Mouse (Mus musculus): ENCODE results near the gene Map3k13. TPM values are rescaled to one million over a fixed set of nuclear protein-coding genes. Genes with fewer than 3 reads are reported as not detected.
"Not testable (repeated sequence)": the region's sequence is repeated elsewhere in the genome, so short reads cannot be mapped to it uniquely, and the experiment has no call there.

Map3k13 gene
- polyA plus RNA-seq, 1 experiment from 2014 or later: 5.7 TPM

DNA sequence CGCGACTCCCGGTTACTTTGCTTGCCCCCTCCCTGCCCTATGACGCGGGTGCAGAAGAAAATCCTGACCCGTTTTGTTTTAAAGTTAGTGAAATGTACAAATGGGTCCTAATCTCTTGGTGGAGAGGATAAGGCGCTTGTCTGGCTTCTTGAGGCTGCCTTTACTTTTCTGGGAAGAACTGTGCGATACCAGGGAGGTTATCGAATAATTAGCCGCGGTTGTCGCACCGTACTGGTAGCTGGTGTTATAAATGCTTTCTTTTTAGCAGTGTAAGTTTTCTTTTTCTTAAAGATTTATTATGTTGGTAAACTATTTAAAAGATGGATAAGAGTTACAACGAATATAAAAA, 525 bp downstream of the Map3k13 start:
- peak; percentile 4; the same call in 1 of the 2 replicates for ATAC-seq
- no peaks in the 10 kb centered on the region for H3K27me3 ChIP-seq (replicated peaks; ENCODE audit: control insufficient read depth, insufficient read depth, low read length)
- under 1% methylated on average over 14 of the region's 14 CpGs for WGBS
- H3K4me3 ChIP-seq (replicated peaks; ENCODE audit: low read length): peak overlapping the region; percentile 96
- H3K36me3 ChIP-seq (ENCODE audit: control insufficient read depth, insufficient read depth): 0 out of 2 replicates have a peak, but pooled peaks cover 5% of the 10 kb centered on the region
- peaks cover 8% of the 10 kb centered on the region for H3K4me1 ChIP-seq (replicated peaks; ENCODE audit: control insufficient read depth, insufficient read depth, low read length)
- no peaks in the 10 kb centered on the region for H3K9me3 ChIP-seq (ENCODE audit: control insufficient read depth, low read length)
- peak overlapping the region; percentile 90 for H3K9ac ChIP-seq (replicated peaks; ENCODE audit: low read depth, low read length)
- H3K27ac ChIP-seq (ENCODE audit: low read length): peak overlapping the region; percentile 86
- peak overlapping the region; percentile 81 for H3K4me2 ChIP-seq (ENCODE audit: low read length)

DNA sequence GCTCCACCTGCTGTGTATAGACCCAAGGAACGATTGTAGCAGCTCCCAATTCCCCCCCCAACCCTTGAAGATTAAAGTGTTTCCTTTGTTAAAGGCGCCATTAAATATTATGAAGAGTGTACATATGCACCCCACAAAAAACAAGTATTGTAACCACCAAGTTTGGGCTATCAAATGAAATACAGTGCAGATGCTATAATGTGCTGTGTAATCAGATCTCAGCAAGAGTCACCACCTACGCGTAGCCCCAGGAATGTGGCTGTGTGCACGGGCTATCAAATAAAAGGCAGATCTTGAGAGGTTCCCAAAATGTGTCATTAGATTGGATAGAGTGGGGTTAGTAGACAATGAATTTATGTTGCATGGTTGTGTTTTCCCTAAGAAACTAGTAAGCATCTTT, 925 bp downstream of the Map3k13 start:
- Histone ChIP-seq H3K4me3 (replicated peaks; ENCODE audit: low read length) (peak overlapping the region; percentile 96), H3K9me3 (ENCODE audit: control insufficient read depth, low read length) (no peaks in the 10 kb centered on the region), H3K36me3 (ENCODE audit: control insufficient read depth, insufficient read depth) (0 out of 2 replicates have a peak, but pooled peaks cover 5% of the 10 kb centered on the region), H3K27me3 (replicated peaks; ENCODE audit: control insufficient read depth, insufficient read depth, low read length) (no peaks in the 10 kb centered on the region), H3K4me1 (replicated peaks; ENCODE audit: control insufficient read depth, insufficient read depth, low read length) (peaks cover 8% of the 10 kb centered on the region), H3K4me2 (ENCODE audit: low read length) (peak overlapping the region; percentile 81), H3K27ac (ENCODE audit: low read length) (no peak overlapping the region), H3K9ac (replicated peaks; ENCODE audit: low read depth, low read length) (peak overlapping the region; percentile 90)
- WGBS: 11% methylated on average over 5 of the region's 5 CpGs
- ATAC-seq: no peak

- H3K4me1 ChIP-seq (replicated peaks; ENCODE audit: control insufficient read depth, insufficient read depth, low read length): no peaks in the 10 kb centered on the region
Observed at GRCm38 (mm10) chr16:21804258-21804657, 10.1 kb downstream of the Map3k13 start.

GRCm38 (mm10) chr16:21806892-21807291, 12.7 kb downstream of the Map3k13 start:
- Histone ChIP-seq H3K4me2 (ENCODE audit: low read length) (no peak overlapping the region), H3K9me3 (ENCODE audit: control insufficient read depth, low read length) (no peaks in the 10 kb centered on the region), H3K4me3 (replicated peaks; ENCODE audit: low read length) (no peak overlapping the region), H3K4me1 (replicated peaks; ENCODE audit: control insufficient read depth, insufficient read depth, low read length) (no peaks in the 10 kb centered on the region), H3K9ac (replicated peaks; ENCODE audit: low read depth, low read length) (no peak overlapping the region), H3K27me3 (replicated peaks; ENCODE audit: control insufficient read depth, insufficient read depth, low read length) (no peaks in the 10 kb centered on the region), H3K27ac (ENCODE audit: low read length) (no peak overlapping the region), H3K36me3 (ENCODE audit: control insufficient read depth, insufficient read depth) (peaks cover 10% of the 10 kb centered on the region)
- 100% methylated on average over 1 of the region's 1 CpGs for WGBS
- ATAC-seq: no peak

More at GRCm38 (mm10) chr16:21804258-21804657, 10.1 kb downstream of the Map3k13 start:
- WGBS: 36% methylated on average over 1 of the region's 1 CpGs
- no peaks in the 10 kb centered on the region for H3K27me3 ChIP-seq (replicated peaks; ENCODE audit: control insufficient read depth, insufficient read depth, low read length)
- H3K9ac ChIP-seq (replicated peaks; ENCODE audit: low read depth, low read length): no peak overlapping the region
- no peak overlapping the region for H3K4me3 ChIP-seq (replicated peaks; ENCODE audit: low read length)
- ATAC-seq: peak; percentile 31; the same call in 1 of the 2 replicates
- H3K36me3 ChIP-seq (ENCODE audit: control insufficient read depth, insufficient read depth): peaks cover 14% of the 10 kb centered on the region
- H3K27ac ChIP-seq (ENCODE audit: low read length): no peak overlapping the region
- H3K4me2 ChIP-seq (ENCODE audit: low read length): no peak overlapping the region
- H3K9me3 ChIP-seq (ENCODE audit: control insufficient read depth, low read length): no peaks in the 10 kb centered on the region

DNA sequence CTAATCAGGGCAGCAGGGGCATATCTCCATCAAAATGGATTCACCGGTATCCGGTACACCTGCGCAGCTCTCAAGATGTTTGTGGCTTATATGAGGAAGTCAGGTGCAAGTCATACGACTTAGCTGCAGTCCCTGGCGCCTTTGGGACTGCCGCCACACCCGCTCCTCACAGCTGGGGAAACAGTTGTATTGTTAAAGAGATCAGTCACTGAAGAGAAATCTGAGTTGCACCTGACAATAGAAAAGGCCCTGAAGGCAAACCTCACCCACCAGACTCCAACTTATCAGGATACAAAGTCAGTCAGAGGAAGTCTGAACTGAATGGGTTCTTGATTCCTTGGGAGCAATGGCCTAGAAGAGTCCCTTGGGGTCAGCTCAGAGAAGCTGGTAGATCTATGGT, 13.6 kb downstream of the Map3k13 start:
- not testable (repeated sequence) for H3K36me3 ChIP-seq (ENCODE audit: control insufficient read depth, insufficient read depth); H3K4me1 ChIP-seq (replicated peaks; ENCODE audit: control insufficient read depth, insufficient read depth, low read length); H3K9me3 ChIP-seq (ENCODE audit: control insufficient read depth, low read length); H3K4me3 ChIP-seq (replicated peaks; ENCODE audit: low read length); H3K4me2 ChIP-seq (ENCODE audit: low read length); ATAC-seq; H3K9ac ChIP-seq (replicated peaks; ENCODE audit: low read depth, low read length); H3K27ac ChIP-seq (ENCODE audit: low read length); H3K27me3 ChIP-seq (replicated peaks; ENCODE audit: control insufficient read depth, insufficient read depth, low read length)
- WGBS: 90% methylated on average over 7 of the region's 7 CpGs

- 73% methylated on average over 6 of the region's 6 CpGs for WGBS
- ATAC-seq: no peak
- Histone ChIP-seq H3K4me3 (replicated peaks; ENCODE audit: low read length) (no peak overlapping the region), H3K9me3 (ENCODE audit: control insufficient read depth, low read length) (no peaks in the 10 kb centered on the region), H3K9ac (replicated peaks; ENCODE audit: low read depth, low read length) (no peak overlapping the region), H3K36me3 (ENCODE audit: control insufficient read depth, insufficient read depth) (peaks cover 4% of the 10 kb centered on the region), H3K4me2 (ENCODE audit: low read length) (no peak overlapping the region), H3K4me1 (replicated peaks; ENCODE audit: control insufficient read depth, insufficient read depth, low read length) (no peaks in the 10 kb centered on the region; the same call in 1 of the 2 replicates), H3K27me3 (replicated peaks; ENCODE audit: control insufficient read depth, insufficient read depth, low read length) (no peaks in the 10 kb centered on the region), H3K27ac (ENCODE audit: low read length) (no peak overlapping the region)
Observed at GRCm38 (mm10) chr16:21813164-21813834, 19.2 kb downstream of the Map3k13 start.

DNA sequence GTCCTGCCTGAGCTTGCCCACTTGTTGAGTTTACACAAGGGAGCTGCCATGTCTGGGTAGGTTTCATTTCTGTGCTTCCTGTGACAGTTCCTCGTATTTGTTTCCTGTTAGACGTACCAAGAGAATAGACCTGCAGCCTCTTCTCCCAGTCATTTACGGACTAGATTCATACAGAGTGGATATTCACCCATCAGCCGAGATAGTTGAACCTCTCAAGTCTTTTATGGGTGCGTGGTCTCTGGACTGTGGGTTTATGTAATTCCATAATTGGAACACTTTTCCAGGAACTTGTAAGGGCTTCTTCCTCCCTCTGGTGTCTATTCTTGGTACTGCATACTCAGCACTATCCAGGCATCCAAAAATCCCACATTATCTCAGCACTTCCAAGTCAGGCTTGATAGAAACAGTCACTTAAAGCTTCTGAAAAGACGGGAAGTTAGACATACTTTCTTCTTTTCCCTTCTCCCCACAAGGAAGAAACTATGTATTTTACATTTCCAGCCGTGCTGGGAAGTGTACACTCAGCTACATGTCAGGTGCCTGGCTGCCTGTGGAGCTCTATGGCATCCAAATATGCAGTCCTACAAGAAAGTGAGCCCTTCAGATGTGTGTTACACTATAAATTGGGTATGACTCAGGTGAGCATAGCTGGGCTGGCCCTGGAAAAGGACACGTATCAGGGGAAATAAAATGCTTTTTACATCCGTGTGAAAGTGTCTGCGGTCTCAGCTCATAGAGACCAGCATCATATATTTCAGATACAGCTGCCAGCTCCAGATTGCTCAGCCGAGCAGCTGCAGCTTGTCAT, 20.9 kb downstream of the Map3k13 start:
- Histone ChIP-seq H3K4me3 (replicated peaks; ENCODE audit: low read length) (no peak overlapping the region), H3K36me3 (ENCODE audit: control insufficient read depth, insufficient read depth) (no peaks in the 10 kb centered on the region), H3K27ac (ENCODE audit: low read length) (no peak overlapping the region), H3K9me3 (ENCODE audit: control insufficient read depth, low read length) (no peaks in the 10 kb centered on the region), H3K9ac (replicated peaks; ENCODE audit: low read depth, low read length) (no peak overlapping the region), H3K4me2 (ENCODE audit: low read length) (no peak overlapping the region), H3K4me1 (replicated peaks; ENCODE audit: control insufficient read depth, insufficient read depth, low read length) (no peaks in the 10 kb centered on the region; the same call in 1 of the 2 replicates), H3K27me3 (replicated peaks; ENCODE audit: control insufficient read depth, insufficient read depth, low read length) (no peaks in the 10 kb centered on the region)
- WGBS: 70% methylated on average over 11 of the region's 11 CpGs
- ATAC-seq: peak; percentile 63

DNA sequence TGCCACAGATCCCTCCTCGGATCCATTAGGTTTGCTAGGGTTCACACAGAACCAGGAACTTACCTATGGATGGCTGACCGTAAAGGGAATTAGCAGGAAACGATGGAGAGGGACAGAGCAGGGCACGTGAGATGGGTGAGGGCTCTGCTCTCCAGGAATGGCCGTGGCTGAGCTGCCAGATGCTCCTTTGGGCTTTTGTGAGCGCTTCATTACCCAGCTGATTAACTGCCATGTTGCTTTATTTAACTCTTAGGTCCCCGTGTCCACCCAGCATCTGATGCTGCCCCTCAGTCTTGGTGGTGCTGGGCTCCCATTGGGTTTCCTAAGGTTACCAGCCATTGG, 21.5 kb downstream of the Map3k13 start:
- no peak overlapping the region for H3K4me2 ChIP-seq (ENCODE audit: low read length)

GRCm38 (mm10) chr16:21818132-21818531, 24.0 kb downstream of the Map3k13 start:
- WGBS: 37% methylated on average over 9 of the region's 9 CpGs
- H3K36me3 ChIP-seq (ENCODE audit: control insufficient read depth, insufficient read depth): no peaks in the 10 kb centered on the region
- H3K9me3 ChIP-seq (ENCODE audit: control insufficient read depth, low read length): no peaks in the 10 kb centered on the region
- ATAC-seq: no peak
- H3K4me3 ChIP-seq (replicated peaks; ENCODE audit: low read length): no peak overlapping the region
- H3K4me2 ChIP-seq (ENCODE audit: low read length): no peak overlapping the region
- no peaks in the 10 kb centered on the region for H3K27me3 ChIP-seq (replicated peaks; ENCODE audit: control insufficient read depth, insufficient read depth, low read length)
- H3K27ac ChIP-seq (ENCODE audit: low read length): no peak overlapping the region
- no peak overlapping the region for H3K9ac ChIP-seq (replicated peaks; ENCODE audit: low read depth, low read length)
- H3K4me1 ChIP-seq (replicated peaks; ENCODE audit: control insufficient read depth, insufficient read depth, low read length): no peaks in the 10 kb centered on the region; the same call in 1 of the 2 replicates

More for the DNA sequence above, 21.5 kb downstream of the Map3k13 start:
- no peak overlapping the region for H3K4me3 ChIP-seq (replicated peaks; ENCODE audit: low read length)
- H3K27me3 ChIP-seq (replicated peaks; ENCODE audit: control insufficient read depth, insufficient read depth, low read length): no peaks in the 10 kb centered on the region
- H3K9ac ChIP-seq (replicated peaks; ENCODE audit: low read depth, low read length): no peak overlapping the region
- no peaks in the 10 kb centered on the region; the same call in 1 of the 2 replicates for H3K4me1 ChIP-seq (replicated peaks; ENCODE audit: control insufficient read depth, insufficient read depth, low read length)
- no peak overlapping the region for H3K27ac ChIP-seq (ENCODE audit: low read length)
- H3K36me3 ChIP-seq (ENCODE audit: control insufficient read depth, insufficient read depth): no peaks in the 10 kb centered on the region
- ATAC-seq: no peak
- 52% methylated on average over 7 of the region's 7 CpGs for WGBS
- H3K9me3 ChIP-seq (ENCODE audit: control insufficient read depth, low read length): no peaks in the 10 kb centered on the region
